Mouse (Mus musculus) G1E (cell line): ENCODE measurements at regions not wholly inside any gene's neighbourhood (a gene's known extent, or its start where the extent isn't known, plus 50 kb on each side); places are given as distances from the start of the nearest gene placed in this dataset.

Experiments
- ATAC-seq: 2 replicates; pipeline ENCODE4 v1.8.0; 2016; ENCODE audit warnings: mild to moderate bottlenecking; ENCODE audit not compliant: insufficient number of reproducible peaks, poor library complexity, low FRiP score, severe bottlenecking; ENCODE audit errors: extremely low read depth
- DNase-seq: peaks from one replicate; pipeline ENCODE4 v3.0.0; 2012; ENCODE audit warnings: low spot score
- H3K27me3 ChIP-seq: 2 replicates; pipeline ENCODE4 v1.6.1; 2012; ENCODE audit warnings: mild to moderate bottlenecking, low read length, inconsistent platforms; ENCODE audit not compliant: insufficient read depth
- H3K36me3 ChIP-seq: replicated peaks from 2 replicates; pipeline ENCODE3; 2012; ENCODE audit warnings: mild to moderate bottlenecking, inconsistent platforms
- H3K4me1 ChIP-seq: 2 replicates; pipeline ENCODE4 v1.6.1; 2012; ENCODE audit warnings: low read depth, low read length, inconsistent platforms, mixed read lengths; ENCODE audit not compliant: insufficient read depth
- H3K4me3 ChIP-seq: 2 replicates; pipeline ENCODE4 v1.5.1; 2012; ENCODE audit warnings: low read depth, mild to moderate bottlenecking, inconsistent platforms, low read length, moderate library complexity, mixed read lengths
- H3K9me3 ChIP-seq: replicated peaks from 2 replicates; pipeline ENCODE4 v1.6.1; 2012; ENCODE audit warnings: inconsistent platforms
- CTCF ChIP-seq: IDR thresholded peaks from 2 replicates; pipeline ENCODE4 v1.5.1; 2012; ENCODE audit warnings: low read depth, low read length, inconsistent platforms, mixed read lengths
- GATA1 ChIP-seq: IDR thresholded peaks from 2 replicates; pipeline ENCODE4 v1.6.1; 2012; ENCODE audit warnings: borderline replicate concordance, low read length, inconsistent platforms, mixed read lengths
- GATA2 ChIP-seq: IDR thresholded peaks from 2 replicates; pipeline ENCODE4 v1.6.1; 2012; ENCODE audit warnings: low read depth, low read length, inconsistent platforms, borderline replicate concordance
- POLR2AphosphoS5 ChIP-seq: IDR thresholded peaks from 2 replicates; pipeline ENCODE4 v1.6.1; 2012; ENCODE audit warnings: low read depth, low read length, inconsistent platforms; ENCODE audit not compliant: insufficient replicate concordance
- TAL1 ChIP-seq: conservative IDR thresholded peaks from 2 replicates; pipeline ENCODE4 v1.6.1; 2012; ENCODE audit warnings: low read depth, low read length, inconsistent platforms, mixed read lengths

DNA sequence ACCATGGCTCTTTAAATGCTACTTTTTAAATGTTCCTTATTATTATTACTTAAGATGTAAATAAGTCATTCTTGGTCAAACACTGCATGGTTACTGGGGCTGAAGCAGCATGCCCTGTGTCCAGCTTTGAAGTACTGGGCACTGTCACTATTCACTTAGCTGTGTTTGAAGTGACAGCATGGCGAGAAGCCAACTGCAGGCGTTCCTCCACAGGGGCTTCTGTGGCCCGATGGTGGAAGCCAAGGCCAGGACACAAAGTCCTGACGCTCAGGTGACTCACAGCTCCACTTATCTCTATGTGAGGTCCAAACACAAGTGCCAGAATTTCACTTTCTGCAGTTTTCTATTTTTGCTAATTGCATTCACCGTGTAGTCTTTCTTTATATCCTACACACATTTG is 65.3 kb downstream of the Cdca7 start:
- no peaks in the 10 kb centered on the region for H3K4me1 ChIP-seq
- no peaks in the 10 kb centered on the region for H3K36me3 ChIP-seq
- H3K9me3 ChIP-seq: no peaks in the 10 kb centered on the region
- ATAC-seq (no peak), DNase-seq (no peak)
- TF ChIP-seq CTCF: no peak
- TF ChIP-seq TAL1: no peak
- TF ChIP-seq GATA1: no peak
- TF ChIP-seq GATA2: no peak
- no peak for TF ChIP-seq POLR2AphosphoS5
- H3K27me3 ChIP-seq: peaks cover 27% of the 10 kb centered on the region
- no peak overlapping the region for H3K4me3 ChIP-seq

GRCm38 (mm10) chr2:72545453-72545852 is 69.5 kb downstream of the Cdca7 start:
- TF ChIP-seq GATA1 (no peak), CTCF (no peak), POLR2AphosphoS5 (no peak), GATA2 (no peak), TAL1 (no peak)
- peaks cover 12% of the 10 kb centered on the region for H3K27me3 ChIP-seq
- ATAC-seq (no peak), DNase-seq (no peak)
- no peak overlapping the region for H3K4me3 ChIP-seq
- H3K4me1 ChIP-seq: no peaks in the 10 kb centered on the region
- H3K9me3 ChIP-seq: no peaks in the 10 kb centered on the region
- no peaks in the 10 kb centered on the region for H3K36me3 ChIP-seq

- peaks cover 9% of the 10 kb centered on the region for H3K27me3 ChIP-seq
- no peaks in the 10 kb centered on the region for H3K9me3 ChIP-seq
- ATAC-seq (no peak), DNase-seq (no peak)
- no peak overlapping the region for H3K4me3 ChIP-seq
- H3K4me1 ChIP-seq: no peaks in the 10 kb centered on the region
- TF ChIP-seq TAL1 (no peak), CTCF (no peak), GATA1 (no peak), GATA2 (no peak), POLR2AphosphoS5 (no peak)
- no peaks in the 10 kb centered on the region for H3K36me3 ChIP-seq
These were observed 70.5 kb downstream of the Cdca7 start for GRCm38 (mm10) chr2:72546476-72546875.

DNA sequence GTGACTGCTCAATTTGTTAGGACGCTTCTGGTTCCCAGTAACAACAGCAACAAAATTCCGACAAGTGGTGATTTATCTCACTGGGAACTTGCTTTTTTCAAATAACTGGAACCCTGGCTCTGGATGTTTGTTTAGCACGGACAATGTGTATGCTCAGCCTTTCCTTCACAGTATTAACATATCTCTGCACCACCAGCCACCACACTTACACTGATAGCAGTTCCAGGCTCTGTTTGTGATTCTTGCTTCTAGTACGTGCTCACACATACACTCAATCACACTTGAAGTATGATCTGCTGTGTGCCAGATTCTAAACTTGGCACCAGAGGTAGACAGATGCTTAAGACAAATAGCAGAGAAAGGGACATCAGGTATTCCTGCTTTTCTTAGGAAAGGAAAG is 71.0 kb downstream of the Cdca7 start:
- ATAC-seq (no peak), DNase-seq (no peak)
- no peaks in the 10 kb centered on the region for H3K4me1 ChIP-seq

GRCm38 (mm10) chr2:72551268-72551667 is 75.3 kb downstream of the Cdca7 start:
- no peak for ATAC-seq
- no peak for DNase-seq
- no peak overlapping the region for H3K4me3 ChIP-seq
- H3K27me3 ChIP-seq: peaks cover 16% of the 10 kb centered on the region
- TF ChIP-seq POLR2AphosphoS5: no peak
- TF ChIP-seq GATA2: no peak
- TF ChIP-seq GATA1: no peak
- TF ChIP-seq TAL1: no peak
- TF ChIP-seq CTCF: no peak
- H3K4me1 ChIP-seq: no peaks in the 10 kb centered on the region
- no peaks in the 10 kb centered on the region for H3K36me3 ChIP-seq
- 0 out of 2 replicates have a peak, but pooled peaks cover 2% of the 10 kb centered on the region for H3K9me3 ChIP-seq

More for the DNA sequence above, 71.0 kb downstream of the Cdca7 start:
- TF ChIP-seq GATA2 (no peak), GATA1 (no peak), CTCF (no peak), TAL1 (no peak), POLR2AphosphoS5 (no peak)
- Histone ChIP-seq H3K27me3 (peaks cover 9% of the 10 kb centered on the region), H3K4me3 (no peak overlapping the region), H3K9me3 (no peaks in the 10 kb centered on the region), H3K36me3 (no peaks in the 10 kb centered on the region)

GRCm38 (mm10) chr2:72554603-72555002 is 78.6 kb downstream of the Cdca7 start:
- no peak for TF ChIP-seq CTCF
- no peak for TF ChIP-seq GATA2
- no peak for TF ChIP-seq POLR2AphosphoS5
- TF ChIP-seq GATA1: no peak
- no peak for DNase-seq
- Histone ChIP-seq H3K4me3 (no peak overlapping the region), H3K4me1 (no peaks in the 10 kb centered on the region), H3K36me3 (no peaks in the 10 kb centered on the region), H3K27me3 (peaks cover 17% of the 10 kb centered on the region), H3K9me3 (0 out of 2 replicates have a peak, but pooled peaks cover 2% of the 10 kb centered on the region)
- no peak for ATAC-seq

- H3K27me3 ChIP-seq: peaks cover 17% of the 10 kb centered on the region
- no peak for DNase-seq
- no peak for ATAC-seq
- no peak overlapping the region for H3K4me3 ChIP-seq
- no peaks in the 10 kb centered on the region for H3K36me3 ChIP-seq
- H3K4me1 ChIP-seq: no peaks in the 10 kb centered on the region
- TF ChIP-seq GATA1: no peak
- TF ChIP-seq GATA2: no peak
- 0 out of 2 replicates have a peak, but pooled peaks cover 2% of the 10 kb centered on the region for H3K9me3 ChIP-seq
These were observed 79.2 kb downstream of the Cdca7 start for GRCm38 (mm10) chr2:72555116-72555515.
